Mouse (Mus musculus) cortical plate, adult 2 months (tissue): Measurements from ENCODE around the gene Slc11a1.

Experiments used
- CTCF ChIP-seq: fragments of 200-500 bp; IDR thresholded peaks from 2 replicates; pipeline ENCODE4 v1.5.1; 2011; ENCODE audit warnings: mild to moderate bottlenecking, control low read depth, low read length; ENCODE audit not compliant: insufficient read depth; ENCODE audit errors: extremely low read depth
- POLR2A ChIP-seq: fragments of 200-500 bp; IDR thresholded peaks from 2 replicates; pipeline ENCODE4 v1.6.1; 2011; ENCODE audit warnings: mild to moderate bottlenecking, low read length, control low read depth; ENCODE audit not compliant: insufficient read depth; ENCODE audit errors: extremely low read depth

DNA sequence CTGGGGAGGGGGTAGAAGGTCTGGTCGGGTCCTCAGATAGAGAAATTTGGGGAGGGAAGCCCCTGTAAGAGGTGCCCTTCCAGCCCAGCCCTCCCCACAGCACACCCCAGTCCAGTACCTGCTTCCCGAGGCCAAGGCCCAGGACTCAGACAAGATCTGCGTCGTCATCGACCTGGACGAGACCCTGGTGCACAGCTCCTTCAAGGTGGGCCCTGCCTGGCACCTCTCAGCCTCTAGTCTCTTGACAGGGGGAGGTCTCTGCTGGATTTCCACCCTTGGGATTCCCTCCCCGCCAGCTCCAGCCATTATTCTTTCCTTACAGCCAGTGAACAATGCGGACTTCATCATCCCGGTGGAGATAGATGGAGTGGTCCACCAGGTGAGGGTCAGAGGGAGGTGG lies 18.7 kb downstream of the Slc11a1 start:
- TF ChIP-seq CTCF (no peak), POLR2A (no peak)
